Mouse (Mus musculus): ENCODE measurements around the gene Gtpbp1.

- TF ChIP-seq USF1 (IDR thresholded peaks at IDR 0.05; ENCODE audit: low read depth) (no peak), POLR2A (IDR thresholded peaks at IDR 0.05; ENCODE audit: insufficient read length, low read depth) (no peak), TCF3 (IDR thresholded peaks at IDR 0.05; ENCODE audit: insufficient read length, low read depth) (no peak), TCF12 (IDR thresholded peaks at IDR 0.05; ENCODE audit: insufficient read depth, poor library complexity, severe bottlenecking) (no peak)
Measured at GRCm38 (mm10) chr15:79670972-79671299, 19.7 kb upstream of the Gtpbp1 start.
